Mouse (Mus musculus): ENCODE measurements around the gene Nutm2.

The Nutm2 gene

DNA sequence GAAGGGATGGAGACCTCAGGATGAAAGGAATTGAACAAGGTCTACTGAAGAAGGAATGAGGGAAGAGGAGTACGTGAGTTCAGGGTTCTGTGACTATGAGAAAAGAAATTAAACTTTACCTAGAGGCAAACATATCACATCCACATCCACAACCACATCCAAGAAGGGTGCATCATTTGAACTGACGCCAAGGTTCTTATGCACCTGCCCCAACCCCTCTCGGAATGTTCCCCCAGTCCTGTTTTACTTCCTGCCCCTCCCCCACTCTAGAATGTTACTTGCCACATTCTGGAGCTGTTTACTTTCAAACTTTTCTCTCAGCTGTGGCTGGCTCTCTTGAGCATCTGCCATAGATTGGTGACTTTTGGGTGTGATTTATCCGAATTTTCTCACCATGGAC lies at the start of gene Nutm2:
Nutm2 (plus strand) TSS at position 301 of the 400 bp plus-strand sequence.
- WGBS: 77% methylated on average over 4 of the region's 4 CpGs

DNA sequence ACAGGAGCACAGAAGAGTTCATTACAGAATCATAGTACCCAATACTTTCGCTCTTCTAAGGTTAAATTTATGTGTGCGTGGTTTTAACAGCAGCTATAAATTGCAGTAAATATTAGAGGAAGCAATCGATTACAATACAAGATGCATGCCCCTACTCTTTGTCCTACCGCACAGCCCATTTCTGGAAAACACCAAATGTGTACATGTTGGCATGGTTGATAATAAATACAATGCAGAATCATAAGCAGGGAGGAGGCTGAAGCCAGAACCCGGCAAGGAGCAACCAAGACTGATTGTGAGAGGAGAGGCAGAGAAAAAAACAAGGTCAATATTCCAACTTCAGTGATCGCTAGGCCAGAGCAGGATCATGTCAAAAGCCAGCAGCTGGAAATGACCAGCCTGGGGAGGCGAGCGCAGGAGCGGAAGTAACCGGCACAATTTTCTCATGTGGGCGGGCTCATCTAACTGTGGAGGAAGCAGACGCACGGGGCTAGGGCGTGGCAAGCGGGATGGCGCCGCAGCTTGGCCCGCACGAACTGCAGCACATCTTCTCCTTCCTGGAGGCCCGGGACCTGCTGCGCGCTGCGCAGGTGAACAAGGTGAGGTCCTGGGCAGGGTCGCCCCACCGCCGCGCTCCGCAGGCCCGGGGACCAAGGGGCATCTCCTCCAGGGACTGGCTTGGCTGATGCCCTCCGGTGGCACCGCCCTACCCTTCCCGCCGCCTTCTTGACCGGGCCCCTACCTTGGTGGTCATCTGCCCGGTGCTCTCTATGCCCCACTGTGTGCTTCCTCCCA lies 49.5 kb upstream of the Nutm2 start, which contains the start of gene Fbxw17:
Fbxw17 (plus strand) TSS at position 476 of the 795 bp plus-strand sequence.
- WGBS: 9% methylated on average over 35 of the region's 35 CpGs

DNA sequence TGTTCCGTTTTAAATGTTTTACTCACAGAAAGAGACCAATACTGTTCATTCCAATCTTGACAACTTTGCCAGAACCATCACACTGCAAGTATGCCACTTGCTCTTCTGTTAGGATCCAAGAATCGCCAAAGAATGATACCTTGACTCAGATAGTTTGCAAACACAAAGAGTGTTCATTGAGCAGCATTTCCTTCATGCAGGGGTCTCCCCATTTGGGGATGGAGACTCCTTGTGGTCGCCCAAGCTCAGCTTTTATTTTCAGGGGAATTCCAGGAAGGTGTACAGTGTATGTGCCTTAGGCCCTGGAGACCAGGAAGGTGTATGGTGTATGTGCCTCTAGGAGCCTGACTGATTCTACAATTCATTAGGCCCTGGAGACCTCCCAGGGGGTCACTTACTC lies 48.7 kb upstream of the Nutm2 start:
- 24% methylated on average over 3 of the region's 3 CpGs for WGBS

DNA sequence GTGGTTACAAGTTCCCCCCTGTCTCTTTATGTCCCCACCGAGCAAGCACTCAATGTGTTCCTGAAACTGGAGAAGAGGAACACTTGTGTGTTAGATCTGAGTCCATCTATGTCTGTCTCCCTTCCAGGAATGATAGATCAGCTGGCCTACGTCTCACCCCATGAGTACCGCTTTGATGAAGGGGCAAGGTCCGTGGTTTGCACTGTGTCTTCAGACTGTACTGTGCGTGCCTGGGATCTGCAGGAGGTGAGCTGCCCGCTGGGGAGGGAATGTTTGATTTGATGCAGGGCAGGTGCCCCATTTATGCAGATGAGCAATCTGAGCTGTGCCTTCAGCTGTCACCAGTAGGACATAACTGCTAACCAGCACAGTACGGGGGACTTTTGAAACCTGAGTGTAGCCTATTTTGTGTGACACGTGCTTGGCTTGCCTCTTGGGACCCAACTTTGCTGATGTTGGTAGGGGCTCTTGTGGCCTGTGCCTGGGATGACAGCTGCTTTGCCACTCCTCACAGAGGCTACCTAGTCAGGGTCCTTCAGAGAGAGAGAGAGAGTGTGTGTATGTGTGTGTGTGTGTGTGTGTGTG lies 43.4 kb upstream of the Nutm2 start:
- 89% methylated on average over 8 of the region's 8 CpGs for WGBS

DNA sequence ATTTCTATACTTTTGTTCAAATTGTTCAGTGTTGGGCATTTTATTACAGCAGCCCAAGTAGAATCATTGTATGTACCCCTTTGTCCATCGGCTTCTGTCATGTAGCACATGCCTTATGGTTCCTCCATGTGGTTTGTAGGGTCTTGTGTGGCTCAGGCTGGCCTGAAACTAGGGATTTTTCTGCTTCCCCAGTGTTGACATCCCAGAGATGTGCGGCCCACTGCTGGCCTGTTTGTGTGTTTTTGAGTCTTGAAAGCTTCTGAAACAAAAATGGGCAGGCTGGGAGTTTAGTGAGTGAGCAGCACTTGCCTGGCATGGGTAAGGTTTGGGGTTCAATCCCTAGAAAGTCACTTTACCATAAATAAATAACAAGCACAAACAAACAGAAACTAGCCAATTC lies 42.6 kb upstream of the Nutm2 start:
- WGBS: 88% methylated on average over 2 of the region's 2 CpGs

DNA sequence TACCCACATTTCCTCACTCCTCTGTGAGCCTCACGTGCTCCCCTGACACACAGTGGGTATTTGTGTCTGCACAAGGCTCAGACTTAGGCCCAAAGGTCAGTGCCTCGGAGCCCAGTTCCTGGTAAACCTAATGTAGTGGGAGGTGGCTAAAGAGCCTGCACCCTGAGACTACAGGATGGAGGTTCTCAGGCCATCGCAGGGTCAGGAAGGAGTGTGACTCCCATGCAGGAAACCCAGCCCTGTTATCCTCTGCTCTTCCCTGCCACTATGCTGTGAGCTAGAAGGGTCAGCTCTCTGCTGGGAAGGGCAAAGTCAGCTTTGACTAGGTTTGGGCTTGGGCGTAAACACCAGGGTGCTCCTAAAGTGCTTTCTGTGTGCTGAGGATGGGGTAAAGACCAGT lies 40.4 kb upstream of the Nutm2 start:
- WGBS: 96% methylated on average over 4 of the region's 4 CpGs

DNA sequence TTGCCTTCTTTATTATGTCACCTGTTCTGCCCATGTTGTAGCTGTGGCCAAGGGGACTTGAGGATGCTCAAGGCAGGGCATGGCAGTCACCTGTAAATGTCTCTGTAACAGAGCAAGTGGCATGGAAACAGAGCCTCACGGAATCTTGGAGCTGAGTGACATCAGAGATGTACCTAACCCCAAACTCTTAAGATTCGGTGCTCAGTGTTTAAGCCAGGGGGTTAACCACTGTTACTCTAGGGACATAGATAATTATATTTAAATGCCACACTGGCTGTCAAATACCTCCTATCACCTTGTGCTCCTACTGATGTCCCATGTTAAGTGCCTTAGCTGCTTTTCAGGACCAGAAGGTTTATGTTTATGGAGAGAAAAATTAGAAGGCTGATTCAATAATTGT lies 23.3 kb upstream of the Nutm2 start, which contains the start of gene Gm47429:
Gm47429 (minus strand) TSS at position 101 of the 400 bp plus-strand sequence.
- 93% methylated on average over 2 of the region's 2 CpGs for WGBS

DNA sequence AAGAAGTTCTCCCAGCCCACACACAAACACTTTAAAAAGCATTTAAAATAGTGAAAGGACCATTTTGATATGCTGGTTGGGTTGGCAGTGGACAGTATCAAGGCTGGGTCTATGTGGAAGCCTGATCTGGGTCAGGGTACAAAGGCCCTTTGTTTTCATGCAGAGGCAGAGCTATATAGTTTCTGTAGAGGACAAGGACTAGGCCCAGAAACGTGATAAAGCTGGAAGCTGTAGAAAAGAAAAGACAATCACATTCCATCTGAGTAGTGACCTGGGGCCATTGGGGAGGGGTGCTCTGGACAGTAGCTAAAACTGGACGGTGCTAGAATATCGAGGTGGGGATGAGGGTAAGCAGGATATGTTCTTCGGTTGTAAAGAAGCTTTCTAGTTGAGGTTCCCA lies 21.8 kb upstream of the Nutm2 start:
- WGBS: 61% methylated on average over 4 of the region's 4 CpGs

DNA sequence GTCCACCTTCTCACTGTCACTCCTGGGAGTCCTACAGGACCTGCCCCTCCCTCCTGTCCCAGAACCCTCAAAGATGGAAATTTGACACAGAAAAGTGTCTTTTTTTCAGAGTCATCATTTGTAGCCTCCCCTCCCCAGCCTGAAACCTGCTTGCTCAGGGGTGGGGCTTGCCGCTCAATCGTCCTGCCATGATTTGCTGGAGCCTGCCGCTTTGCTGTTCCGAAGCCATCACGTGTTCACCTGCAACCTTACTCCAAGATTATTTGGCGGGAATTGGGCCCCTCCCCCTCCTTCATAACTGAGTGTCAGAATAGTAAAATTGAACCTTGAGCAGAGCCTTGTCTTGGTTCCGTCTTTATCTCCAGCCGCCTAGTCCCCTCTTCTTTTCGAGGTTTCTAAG lies 14.8 kb upstream of the Nutm2 start:
- WGBS: 76% methylated on average over 9 of the region's 9 CpGs

DNA sequence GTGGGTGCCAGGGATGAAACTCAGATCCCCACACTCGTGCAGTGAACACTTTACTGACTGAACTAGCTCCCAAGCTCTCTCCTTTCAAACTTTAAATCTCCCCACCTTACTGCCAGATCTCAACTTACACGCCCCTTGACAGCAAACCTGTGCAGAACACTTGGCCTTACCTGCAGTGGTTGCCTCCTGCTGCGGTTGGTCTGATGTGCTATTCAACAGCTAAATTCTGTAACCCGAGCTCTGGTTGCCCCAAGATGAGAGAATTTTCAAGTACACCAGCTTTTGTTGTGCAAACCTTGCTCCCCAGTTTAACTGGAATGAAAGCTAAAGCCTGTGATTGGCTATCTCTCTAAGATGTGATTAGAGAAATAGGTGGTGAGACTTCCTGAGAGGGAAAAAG lies 13.7 kb upstream of the Nutm2 start:
- 54% methylated on average over 4 of the region's 4 CpGs for WGBS

DNA sequence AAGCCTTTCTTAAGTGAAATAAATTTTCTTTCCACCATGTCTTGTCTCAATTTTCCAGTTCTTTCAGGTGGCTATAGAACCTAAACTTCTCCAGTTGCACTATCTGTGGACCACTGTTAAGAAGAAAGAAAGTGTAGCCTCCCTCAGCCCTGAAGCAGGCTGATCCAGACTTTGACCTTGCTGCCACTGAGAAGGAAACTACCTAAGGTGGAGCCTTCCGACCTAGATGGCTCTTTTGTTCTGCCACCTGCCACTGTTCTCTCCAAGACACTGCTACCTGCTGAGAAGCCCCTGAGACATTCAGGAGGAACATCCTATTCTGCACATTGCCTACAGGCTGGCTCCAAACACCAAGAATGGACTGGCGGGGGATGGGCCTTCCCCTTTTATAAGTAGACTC lies 6.7 kb upstream of the Nutm2 start:
- 67% methylated on average over 2 of the region's 2 CpGs for WGBS

DNA sequence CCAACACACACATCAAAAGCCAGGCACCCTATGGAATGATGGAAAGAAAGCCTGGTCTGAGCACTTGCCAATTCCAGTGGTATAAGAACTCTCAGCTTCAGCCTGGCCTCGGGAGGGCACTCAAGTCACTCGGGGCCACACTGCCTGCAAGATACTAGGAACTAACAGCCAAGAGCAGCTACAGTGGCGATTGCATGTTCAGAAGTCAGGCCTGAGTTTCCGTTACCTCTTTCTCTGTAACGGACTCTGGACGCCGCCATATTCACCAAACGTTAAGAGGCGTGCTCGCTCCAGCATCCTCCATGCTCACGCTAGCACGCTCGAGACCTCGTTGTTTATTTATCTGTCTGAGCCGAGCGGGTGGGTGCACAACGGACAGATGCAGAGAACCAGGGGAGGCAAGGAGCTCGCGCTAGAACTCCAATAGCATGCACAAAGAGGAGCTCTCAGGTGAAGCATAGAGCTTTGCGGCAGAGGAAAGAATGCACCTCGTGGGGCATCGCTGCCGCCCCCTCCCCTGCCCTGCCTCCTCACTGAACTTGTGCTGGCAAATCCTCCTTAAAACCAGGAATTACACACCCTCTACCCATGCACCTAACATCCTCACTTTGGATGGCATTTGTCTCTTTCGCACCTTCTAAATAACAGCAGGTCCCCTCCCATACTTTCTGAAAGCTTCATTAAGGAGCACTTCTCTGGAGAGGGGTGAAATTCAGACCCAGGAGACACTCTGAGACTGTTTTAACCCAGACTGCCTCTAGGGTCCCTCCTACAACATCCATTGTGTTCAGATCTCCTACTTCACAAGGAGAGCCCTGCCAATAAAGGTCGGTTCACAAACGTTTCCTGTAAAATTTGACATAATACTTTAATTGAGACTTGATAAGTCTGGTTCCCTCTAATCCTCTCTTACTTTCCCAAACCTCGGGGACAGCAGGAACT lies 2.2 kb upstream of the Nutm2 start:
- 40% methylated on average over 27 of the region's 27 CpGs for WGBS

DNA sequence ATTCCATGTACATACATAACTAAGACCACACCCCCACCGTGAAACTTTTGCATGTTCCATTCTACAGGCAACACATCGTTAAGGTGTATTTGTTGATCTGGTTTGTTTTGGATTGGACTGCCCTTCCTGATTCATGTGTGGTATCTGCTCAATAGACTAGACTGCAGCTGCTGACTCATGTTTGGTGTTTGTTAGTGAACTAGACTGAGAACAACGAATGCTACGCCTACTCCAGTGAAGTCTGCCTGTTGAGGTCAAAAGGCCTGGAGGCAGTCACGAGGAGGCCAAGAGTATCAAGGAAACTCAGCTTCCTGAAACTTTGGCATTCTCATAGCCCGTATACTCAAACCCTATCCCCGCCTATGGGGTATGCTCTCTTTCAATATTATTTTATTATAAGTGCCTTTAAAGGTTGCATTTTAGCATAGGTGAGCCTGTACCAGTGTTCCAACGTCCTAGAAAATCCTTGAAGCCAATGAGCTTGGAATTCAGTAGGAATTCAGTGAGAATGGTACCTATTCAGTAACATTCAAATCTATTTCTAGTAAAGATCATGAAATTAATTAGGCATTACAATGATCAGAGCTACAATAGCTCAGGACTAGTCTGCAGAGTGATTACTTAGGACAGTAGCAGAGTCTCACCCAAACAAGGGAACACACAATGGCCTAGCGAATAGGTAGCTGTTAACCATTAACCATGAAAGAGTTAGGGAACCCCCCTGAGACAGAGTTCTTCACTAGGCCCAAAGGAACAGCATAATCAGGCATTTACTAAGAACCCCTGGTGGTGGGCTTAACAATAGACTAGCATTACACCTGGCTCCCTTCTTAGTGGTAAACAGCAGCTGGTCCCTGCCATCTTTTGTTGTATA lies 43.6 kb downstream of the Nutm2 start:
- 84% methylated on average over 9 of the region's 9 CpGs for WGBS

Data from cerebral cortex, adult 2 months (tissue).